ENCODE assay signal across 8 mouse cellular contexts in genomic region chr16:50364189-50365059, GRCm38 (mm10).
DNase-seq lines count a peak whose midpoint lies in the region; ATAC-seq and TF ChIP-seq lines count a peak whose summit lies in the region.

No protein-coding gene starts in this region.

- H3K4me1 ChIP-seq in embryonic facial prominence, embryonic 12.5 days, result peaks cover 10% of the 10 kb centered on the region
- peaks cover 23% of the 10 kb centered on the region for H3K4me1 ChIP-seq in liver, embryonic 12.5 days

- H3ac ChIP-seq in myocyte (ENCODE audit: control insufficient read depth, insufficient read length), result no peak overlapping the region

- peak; percentile 50 for DNase-seq in adrenal gland, postnatal 10 days
- DNase-seq in heart, postnatal 10 days, result peak; percentile 54
- peak; percentile 68 to 84 for DNase-seq in kidney, postnatal 25 days
- peak; percentile 41 to 49 for DNase-seq in thymus, postnatal 36 days

- H3K36me3 ChIP-seq in embryonic facial prominence, embryonic 12.5 days, result no peaks in the 10 kb centered on the region
- no peaks in the 10 kb centered on the region for H3K36me3 ChIP-seq in liver, embryonic 12.5 days
- H3K36me3 ChIP-seq in myocyte (ENCODE audit: control insufficient read depth, insufficient read depth), result no peaks in the 10 kb centered on the region

- peak; percentile 93 for ATAC-seq in CD4-positive, CD25-positive, alpha-beta regulatory T cell, adult 4 months
- peak; percentile 92 for ATAC-seq in embryonic facial prominence, embryonic 12.5 days (ENCODE audit: insufficient number of reproducible peaks, insufficient read depth, low FRiP score, low TSS enrichment)
- peak; percentile 78 for ATAC-seq in liver, embryonic 12.5 days

- H3K27me3 ChIP-seq in embryonic facial prominence, embryonic 12.5 days, result no peaks in the 10 kb centered on the region
- H3K27me3 ChIP-seq in liver, embryonic 12.5 days (replicated peaks), result no peaks in the 10 kb centered on the region
- no peaks in the 10 kb centered on the region for H3K27me3 ChIP-seq in myocyte (ENCODE audit: control insufficient read depth, insufficient read depth, insufficient read length)

- H3K4me3 ChIP-seq in embryonic facial prominence, embryonic 12.5 days, result peak overlapping the region; percentile 42
- peak overlapping the region; percentile 42 for H3K4me3 ChIP-seq in liver, embryonic 12.5 days
- peak overlapping the region; percentile 14 for H3K4me3 ChIP-seq in myocyte

- intact Hi-C loops in heart, postnatal 10 days (cut with DNase I), result loop anchor here (5.0 kb wide), 1 partner anchor 68 kb away; the partner anchor contains the start of gene Bbx

- H3K9me3 ChIP-seq in embryonic facial prominence, embryonic 12.5 days, result no peaks in the 10 kb centered on the region
- H3K9me3 ChIP-seq in liver, embryonic 12.5 days (replicated peaks), result no peaks in the 10 kb centered on the region

- peak overlapping the region; percentile 54 for H3K4me2 ChIP-seq in embryonic facial prominence, embryonic 12.5 days (replicated peaks)
- H3K4me2 ChIP-seq in liver, embryonic 12.5 days, result peak overlapping the region; percentile 51
- H3K4me2 ChIP-seq in myocyte (ENCODE audit: low read depth), result peak overlapping the region; percentile 67

- peak overlapping the region; percentile 37; the same call in 1 of the 2 replicates for H3K9ac ChIP-seq in embryonic facial prominence, embryonic 12.5 days
- H3K9ac ChIP-seq in liver, embryonic 12.5 days, result 0 out of 2 replicates have a peak overlapping the region, but pooled peaks have one; percentile 4

- H3K79me2 ChIP-seq in myocyte (ENCODE audit: control insufficient read depth, insufficient read depth), result peaks cover 5% of the 10 kb centered on the region

- TF ChIP-seq POLR2A in myocyte (IDR thresholded peaks at IDR 0.05; ENCODE audit: insufficient read length, low read depth), result no peak

- H3K27ac ChIP-seq in embryonic facial prominence, embryonic 12.5 days, result peak overlapping the region; percentile 83
- H3K27ac ChIP-seq in liver, embryonic 12.5 days, result no peak overlapping the region; the same call in 1 of the 2 replicates

- 13% methylated on average over 11 of the region's 11 CpGs for WGBS in embryonic facial prominence, embryonic 12.5 days
- 19% methylated on average over 11 of the region's 11 CpGs for WGBS in liver, embryonic 12.5 days (ENCODE audit: insufficient replicate concordance)

TF ChIP-seq in myocyte, 11 proteins besides CTCF, POLR2A, EP300 and RAD21:
- no peak for TF ChIP-seq POLR2AphosphoS2 (IDR thresholded peaks at IDR 0.05; ENCODE audit: insufficient read length, low read depth)
